18 mouse cellular contexts compared by ENCODE assay signal in the genomic region with DNA sequence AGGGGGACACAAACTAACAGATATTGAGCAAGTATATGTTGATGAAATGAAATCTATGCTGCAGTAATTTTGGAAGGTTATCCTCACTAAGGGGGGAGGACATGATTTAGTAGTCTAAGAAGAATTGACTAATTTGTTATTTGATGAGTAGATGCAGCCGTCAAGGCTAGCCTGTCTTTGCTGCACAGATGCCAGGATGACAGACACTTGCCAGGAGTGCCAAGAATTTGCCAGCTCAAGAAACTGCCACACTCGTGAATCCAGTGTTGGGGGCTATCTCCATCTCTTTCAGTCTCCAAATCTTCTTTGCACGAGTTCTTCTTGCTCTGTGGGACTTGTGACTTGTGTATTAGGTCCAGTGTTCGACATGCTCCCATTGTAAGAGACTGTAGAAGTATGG.
"Had no signal": no experiment of that assay in that cellular context is flagged by ENCODE, and none has a peak within 500 bp of the region (broad histone marks: within the 10 kb centered on the region; RNA-seq: fewer than 3 reads in every experiment).

No protein-coding gene starts in this region.

- H3K4me2 ChIP-seq: kidney, embryonic 15.5 days; limb, embryonic 12.5 days; limb, embryonic 15.5 days; liver, embryonic 12.5 days; liver, embryonic 15.5 days; lung, embryonic 15.5 days had no signal

- H3K36me3 ChIP-seq: kidney, embryonic 15.5 days; limb, embryonic 12.5 days; limb, embryonic 15.5 days; liver, embryonic 12.5 days; liver, embryonic 15.5 days; lung, embryonic 15.5 days; midbrain, embryonic 10.5 days had no signal

- H3K9ac ChIP-seq: kidney, embryonic 15.5 days; limb, embryonic 12.5 days; limb, embryonic 15.5 days; liver, embryonic 12.5 days; liver, embryonic 15.5 days; lung, embryonic 15.5 days had no signal

- DNase-seq: kidney, adult 8-10 months; kidney, postnatal 10 days; kidney, postnatal 36 days; left cerebral cortex, postnatal 4 days; lung, adult 18-20 months; lung, postnatal 10 days; lung, postnatal 36 days; midbrain, embryonic 14.5 days; thymus, adult 18-20 months; thymus, postnatal 36 days had no signal

- H3K27ac ChIP-seq: kidney, embryonic 15.5 days; limb, embryonic 12.5 days; limb, embryonic 15.5 days; liver, embryonic 12.5 days; liver, embryonic 15.5 days; lung, embryonic 15.5 days; midbrain, embryonic 10.5 days had no signal

- H3K4me1 ChIP-seq: kidney, embryonic 15.5 days; limb, embryonic 12.5 days; limb, embryonic 15.5 days; liver, embryonic 12.5 days; liver, embryonic 15.5 days; lung, embryonic 15.5 days; megakaryocyte, embryonic 14.5 days; midbrain, embryonic 10.5 days had no signal

- ATAC-seq: liver, embryonic 12.5 days had no signal

- H3K27me3 ChIP-seq: kidney, embryonic 15.5 days; limb, embryonic 12.5 days; limb, embryonic 15.5 days; liver, embryonic 12.5 days; liver, embryonic 15.5 days; lung, embryonic 15.5 days; megakaryocyte, embryonic 14.5 days had no signal

- H3K9me3 ChIP-seq: kidney, embryonic 15.5 days; limb, embryonic 12.5 days; limb, embryonic 15.5 days; liver, embryonic 12.5 days; liver, embryonic 15.5 days; lung, embryonic 15.5 days; megakaryocyte, embryonic 14.5 days; midbrain, embryonic 10.5 days had no signal

- H3K4me3 ChIP-seq: kidney, embryonic 15.5 days; limb, embryonic 12.5 days; limb, embryonic 15.5 days; liver, embryonic 12.5 days; liver, embryonic 15.5 days; lung, embryonic 15.5 days; megakaryocyte, embryonic 14.5 days; midbrain, embryonic 10.5 days had no signal
